In the genomic region with DNA sequence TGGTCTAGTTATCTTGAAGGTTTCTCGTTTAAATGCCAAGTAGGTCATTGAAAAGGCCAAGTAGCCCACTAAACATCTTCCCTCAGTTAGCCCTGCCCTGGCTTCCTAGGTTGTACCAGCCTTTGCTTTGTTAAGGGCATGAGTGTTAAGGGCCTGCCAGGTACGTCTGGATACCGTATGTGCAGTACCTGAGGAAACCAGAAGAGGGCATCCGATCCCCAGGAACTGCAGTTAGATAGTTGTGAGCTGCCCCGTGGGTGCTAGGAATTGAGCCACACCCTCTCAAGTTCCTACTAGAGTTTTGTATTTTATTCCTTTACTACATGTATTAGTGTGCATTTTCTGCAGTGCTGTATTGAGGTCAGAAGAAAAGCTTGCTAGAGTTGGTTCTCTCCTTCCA, we compare ENCODE assay signal across 12 mouse cellular contexts. TPM values are rescaled to one million over a fixed set of nuclear protein-coding genes. Genes with fewer than 3 reads are reported as not detected.
A peak's percentile ranks its signal among the peaks of the same experiment; 100 is the strongest.
DNase-seq lines count a peak whose midpoint lies in the region; ATAC-seq and TF ChIP-seq lines count a peak whose summit lies in the region.
"Had no signal": no experiment of that assay in that cellular context is flagged by ENCODE, and none has a peak within 500 bp of the region (broad histone marks: within the 10 kb centered on the region; RNA-seq: fewer than 3 reads in every experiment).

No protein-coding gene starts in this region.

- no peaks in the 10 kb centered on the region for H3K27me3 ChIP-seq in intestine, postnatal 0 days (replicated peaks; ENCODE audit: control insufficient read depth, insufficient read depth, low read length)
- no peaks in the 10 kb centered on the region for H3K27me3 ChIP-seq in intestine, embryonic 15.5 days (replicated peaks)
- no peaks in the 10 kb centered on the region for H3K27me3 ChIP-seq in E14TG2a.4 (ENCODE audit: insufficient read depth, low read length)
- H3K27me3 ChIP-seq: embryonic facial prominence, embryonic 13.5 days; hindbrain, embryonic 15.5 days; neural tube, embryonic 12.5 days had no signal

- no peak overlapping the region for H3K9ac ChIP-seq in intestine, postnatal 0 days (ENCODE audit: low read depth, low read length)
- no peak overlapping the region for H3K9ac ChIP-seq in intestine, embryonic 15.5 days
- H3K9ac ChIP-seq: embryonic facial prominence, embryonic 13.5 days; hindbrain, embryonic 15.5 days; neural tube, embryonic 12.5 days had no signal

- H3K27ac ChIP-seq in intestine, postnatal 0 days (ENCODE audit: low read depth, low read length), result no peak overlapping the region
- H3K27ac ChIP-seq in intestine, embryonic 15.5 days, result no peak overlapping the region
- H3K27ac ChIP-seq: embryonic facial prominence, embryonic 13.5 days; hindbrain, embryonic 15.5 days; neural tube, embryonic 12.5 days had no signal

- intact Hi-C loops in left cerebral cortex, postnatal 25 days (cut with DNase I), result no loop called here

- no peak overlapping the region for H3K4me3 ChIP-seq in intestine, postnatal 0 days (ENCODE audit: low read depth, low read length)
- H3K4me3 ChIP-seq in intestine, embryonic 15.5 days (replicated peaks), result no peak overlapping the region
- no peak overlapping the region for H3K4me3 ChIP-seq in E14TG2a.4 (replicated peaks; ENCODE audit: low read length)
- H3K4me3 ChIP-seq: embryonic facial prominence, embryonic 13.5 days; hindbrain, embryonic 15.5 days; neural tube, embryonic 12.5 days had no signal

- peak; percentile 19 for DNase-seq in 3T3-L1 (ENCODE audit: low read depth, low spot score)
- no peak for DNase-seq in adrenal gland, postnatal 25 days
- no peak for DNase-seq in left cerebral cortex, postnatal 25 days (ENCODE audit: low spot score in 2 of 2)
- no peak for DNase-seq in left cerebral cortex, adult 18-20 months (ENCODE audit: low spot score in 2 of 2)
- DNase-seq: lung, postnatal 14 days had no signal

- TF ChIP-seq CTCF in intestine, postnatal 0 days (IDR thresholded peaks at IDR 0.05; ENCODE audit: low read depth), result peak; percentile 47
- peak; percentile 91 for TF ChIP-seq CTCF in E14TG2a.4 (conservative IDR thresholded peaks at IDR 0.05; ENCODE audit: low read length)

- H3K4me1 ChIP-seq in intestine, postnatal 0 days (replicated peaks; ENCODE audit: control insufficient read depth, insufficient read depth, low read length), result no peaks in the 10 kb centered on the region
- no peaks in the 10 kb centered on the region for H3K4me1 ChIP-seq in intestine, embryonic 15.5 days (replicated peaks)
- peaks cover 34% of the 10 kb centered on the region for H3K4me1 ChIP-seq in E14TG2a.4 (replicated peaks; ENCODE audit: low read depth, low read length)
- H3K4me1 ChIP-seq: embryonic facial prominence, embryonic 13.5 days; hindbrain, embryonic 15.5 days; neural tube, embryonic 12.5 days had no signal

- WGBS in intestine, postnatal 0 days, result 93% methylated on average over 5 of the region's 5 CpGs
- 93% methylated on average over 5 of the region's 5 CpGs for WGBS in intestine, embryonic 15.5 days

- no peak for ATAC-seq in intestine, postnatal 0 days
- ATAC-seq in intestine, embryonic 15.5 days, result no peak
- ATAC-seq in granulocyte monocyte progenitor cell, adult 5-6 weeks (replicated peaks; ENCODE audit: poor library complexity, severe bottlenecking), result peak; percentile 57

- H3K36me3 ChIP-seq in intestine, postnatal 0 days (ENCODE audit: control insufficient read depth, insufficient read depth), result peaks cover 38% of the 10 kb centered on the region
- peaks cover 37% of the 10 kb centered on the region for H3K36me3 ChIP-seq in intestine, embryonic 15.5 days
- peaks cover 68% of the 10 kb centered on the region for H3K36me3 ChIP-seq in E14TG2a.4 (ENCODE audit: insufficient read depth, low read length)

- no peak overlapping the region for H3K4me2 ChIP-seq in intestine, postnatal 0 days (replicated peaks; ENCODE audit: low read depth)
- no peak overlapping the region for H3K4me2 ChIP-seq in intestine, embryonic 15.5 days (replicated peaks)
- H3K4me2 ChIP-seq: embryonic facial prominence, embryonic 13.5 days; hindbrain, embryonic 15.5 days; neural tube, embryonic 12.5 days had no signal

- no peaks in the 10 kb centered on the region for H3K9me3 ChIP-seq in intestine, postnatal 0 days (ENCODE audit: control insufficient read depth)
- no peaks in the 10 kb centered on the region for H3K9me3 ChIP-seq in intestine, embryonic 15.5 days
- H3K9me3 ChIP-seq in E14TG2a.4 (ENCODE audit: low read length), result no peaks in the 10 kb centered on the region
- H3K9me3 ChIP-seq: embryonic facial prominence, embryonic 13.5 days; hindbrain, embryonic 15.5 days; neural tube, embryonic 12.5 days had no signal

RNA-seq across cellular contexts. Expression of a gene that starts 38.0 kb away (rescaled TPM):
- 21.2 and 21.9 TPM in 2 replicates for polyA plus RNA-seq in intestine, postnatal 0 days (2015; fragmentation: Nextera tagmentation; extraction: Ambion mirVana)
- polyA plus RNA-seq in intestine, embryonic 15.5 days (2015; fragmentation: Nextera tagmentation; extraction: Ambion mirVana), result 78.9 and 86.1 TPM in 2 replicates
- total RNA-seq in granulocyte monocyte progenitor cell, adult 5-6 weeks (2014; fragmentation: Nextera tagmentation), result 120 and 133 TPM in 2 replicates
- total RNA-seq in granulocyte monocyte progenitor cell, adult 5-6 weeks (2017), result 203 and 215 TPM in 2 replicates
- 83.9 and 89.9 TPM in 2 replicates for total RNA-seq in adrenal gland, postnatal 25 days (2021)
- total RNA-seq in left cerebral cortex, postnatal 25 days (2021), result 100 to 1,000 TPM; 103 to 111 TPM
- 100 to 1,000 TPM; 107 to 108 TPM for total RNA-seq in left cerebral cortex, adult 18-20 months (2021)
